9 mouse cellular contexts compared by ENCODE assay signal in the genomic region with DNA sequence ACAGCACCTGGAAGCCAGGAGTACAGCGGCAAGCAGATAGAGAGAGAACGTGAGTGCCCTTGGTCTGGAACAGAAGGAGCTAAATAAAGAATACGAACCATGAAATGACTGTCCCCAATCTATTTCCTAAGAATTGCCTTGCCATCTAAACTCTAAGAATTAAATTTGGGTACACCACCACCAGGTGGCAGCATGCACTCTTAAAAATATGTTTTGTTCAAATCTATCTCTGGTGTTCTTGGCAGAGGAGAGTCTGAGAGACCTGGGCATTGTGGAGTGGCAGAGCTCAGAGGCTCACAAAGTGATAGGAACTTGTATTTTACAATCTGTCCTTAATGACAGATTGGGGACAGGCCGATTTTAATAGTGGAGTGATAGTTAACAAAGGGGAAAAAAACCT.
A peak's percentile ranks its signal among the peaks of the same experiment; 100 is the strongest.
DNase-seq lines count a peak whose midpoint lies in the region; ATAC-seq lines count a peak whose summit lies in the region.
"Had no signal": no experiment of that assay in that cellular context is flagged by ENCODE, and none has a peak within 500 bp of the region (broad histone marks: within the 10 kb centered on the region; RNA-seq: fewer than 3 reads in every experiment).

No protein-coding gene starts in this region.

- 32% methylated on average over 4 of the region's 4 CpGs for whole genome bisulfite sequencing in kidney, embryonic 15.5 days

- no peaks in the 10 kb centered on the region for H3K36me3 ChIP-seq in kidney, embryonic 15.5 days
- H3K36me3 ChIP-seq: limb, embryonic 13.5 days had no signal

- no peak for ATAC-seq in kidney, embryonic 15.5 days (replicated peaks; ENCODE audit: low FRiP score)

- no peak overlapping the region for H3K4me3 ChIP-seq in kidney, embryonic 15.5 days (replicated peaks)
- H3K4me3 ChIP-seq: limb, embryonic 13.5 days had no signal

- no peak overlapping the region for H3K27ac ChIP-seq in kidney, embryonic 15.5 days
- H3K27ac ChIP-seq: limb, embryonic 13.5 days had no signal

- no peaks in the 10 kb centered on the region for H3K27me3 ChIP-seq in kidney, embryonic 15.5 days

- peak; percentile 75 for DNase-seq in kidney, adult 18-20 months
- peak; percentile 35 to 92 for DNase-seq in adrenal gland, adult (ENCODE audit: inconsistent age in 2 of 2, low spot score in 1 of 2)
- DNase-seq in cerebellum, postnatal 4 days (ENCODE audit: low spot score in 2 of 2), result peak; percentile 46 to 74
- DNase-seq in heart, postnatal 4 days, result peak; percentile 79
- DNase-seq in left cerebral cortex, adult 8-10 months (ENCODE audit: low spot score in 2 of 2), result peak; percentile 28 to 39
- peak; percentile 26 to 56 for DNase-seq in natural killer cell, adult 2 months (ENCODE audit: low spot score in 2 of 2)
- DNase-seq in thymus, postnatal 36 days, result peak; percentile 53 to 65

- no peak overlapping the region for H3K4me2 ChIP-seq in kidney, embryonic 15.5 days
- H3K4me2 ChIP-seq: limb, embryonic 13.5 days had no signal

- H3K9ac ChIP-seq in kidney, embryonic 15.5 days, result no peak overlapping the region
- H3K9ac ChIP-seq: limb, embryonic 13.5 days had no signal

- H3K9me3 ChIP-seq in kidney, embryonic 15.5 days (replicated peaks), result no peaks in the 10 kb centered on the region
- H3K9me3 ChIP-seq: limb, embryonic 13.5 days had no signal

- no peaks in the 10 kb centered on the region for H3K4me1 ChIP-seq in kidney, embryonic 15.5 days
